Mouse (Mus musculus): ENCODE results near the gene Gprc5a. TPM values are rescaled to one million over a fixed set of nuclear protein-coding genes. Genes with fewer than 3 reads are reported as not detected.
A peak's percentile ranks its signal among the peaks of the same experiment; 100 is the strongest.

Gene Gprc5a
- polyA plus RNA-seq (2011; ENCODE audit: insufficient read depth, insufficient read length, low read depth, missing spikeins): 46.0 and 48.4 TPM in 2 replicates

DNA sequence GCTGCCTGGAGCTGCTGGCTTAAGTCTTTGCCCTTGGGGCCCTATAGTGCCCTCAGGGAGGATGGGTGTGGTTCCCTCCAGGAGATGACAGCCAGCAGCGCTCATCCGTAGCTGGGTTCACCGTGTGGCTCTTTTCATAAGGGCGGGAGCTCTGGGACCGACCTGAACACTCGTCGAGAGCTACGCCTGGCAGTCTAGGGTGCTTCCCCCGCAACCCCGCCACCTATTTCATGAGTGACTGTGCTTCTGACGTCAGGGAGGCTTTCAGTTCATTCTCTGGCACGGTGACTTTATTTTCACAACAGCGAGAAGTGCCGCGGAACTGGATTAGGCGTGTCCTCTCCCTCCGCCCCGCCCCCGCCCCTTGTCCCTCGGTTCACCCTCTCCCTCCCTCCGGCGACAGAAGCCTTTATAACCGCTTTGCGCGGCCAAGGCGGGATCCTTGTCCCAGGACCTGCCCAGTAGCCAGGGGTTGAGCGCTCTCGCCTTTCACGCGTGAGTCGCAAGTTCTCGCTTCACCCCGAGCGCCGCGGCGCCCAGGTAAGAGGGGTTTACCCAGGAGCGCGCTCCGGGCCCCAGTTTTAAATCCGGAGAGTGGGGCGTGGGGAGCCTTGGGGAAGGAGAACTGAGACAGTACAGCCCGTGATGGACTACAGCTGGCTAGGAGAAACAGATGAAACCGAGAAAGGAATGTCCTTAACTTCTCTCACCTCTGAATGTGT is at the start of gene Gprc5a:
Gene Gprc5a (plus strand): TSS at position 416 of the 722 bp plus-strand sequence.
- no peaks in the 10 kb centered on the region for H3K9me3 ChIP-seq (replicated peaks; ENCODE audit: control insufficient read depth, insufficient read depth, low read length, poor library complexity, severe bottlenecking)
- peak within 1 kb of the TSS; percentile 74 for H3K4me3 ChIP-seq (ENCODE audit: low read depth, low read length)
- peak within 1 kb of the TSS; percentile 58 for H3K9ac ChIP-seq (ENCODE audit: low read depth, poor library complexity, severe bottlenecking)
- H3K27ac ChIP-seq (ENCODE audit: insufficient read depth, low read length): peak within 1 kb of the TSS; percentile 48
- no peak for TF ChIP-seq CTCF (IDR thresholded peaks at IDR 0.05; ENCODE audit: low read depth, low read length)
- peak; percentile 63 for TF ChIP-seq EP300 (IDR thresholded peaks at IDR 0.05; ENCODE audit: insufficient read depth, low read depth, low read length)
- TF ChIP-seq POLR2A (IDR thresholded peaks at IDR 0.05; ENCODE audit: insufficient read depth, low read length): no peak
- no peaks in the 10 kb centered on the region for H3K36me3 ChIP-seq (ENCODE audit: control insufficient read depth, insufficient read depth, low read length, poor library complexity, severe bottlenecking)
- peaks cover 4% of the 10 kb centered on the region for H3K4me1 ChIP-seq (ENCODE audit: control insufficient read depth, insufficient read depth, low read length)
- H3K27me3 ChIP-seq (ENCODE audit: control insufficient read depth, insufficient read depth, low read length, poor library complexity, severe bottlenecking): no peaks in the 10 kb centered on the region

DNA sequence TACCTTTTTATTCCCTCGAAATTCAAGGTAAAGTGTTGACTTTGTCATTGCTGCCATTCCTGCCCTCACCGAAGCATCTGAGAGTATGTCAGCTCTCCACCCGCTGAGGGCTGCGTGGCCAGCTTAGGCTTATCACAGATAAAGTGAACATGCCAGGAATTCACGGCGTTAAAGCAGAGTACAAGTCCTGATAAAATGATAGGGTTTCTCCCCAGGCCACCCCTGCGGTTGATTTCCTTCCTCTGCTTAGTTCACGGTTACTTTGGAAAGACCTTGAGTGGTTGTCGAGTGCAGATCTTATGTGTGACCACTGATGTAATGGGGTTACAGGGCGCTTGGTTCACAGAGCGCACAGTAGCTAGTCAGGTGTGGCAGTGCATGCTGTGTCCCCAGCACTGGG is 48.2 kb upstream of the Gprc5a start:
- Histone ChIP-seq H3K27ac (ENCODE audit: insufficient read depth, low read length) (no peak overlapping the region), H3K4me1 (ENCODE audit: control insufficient read depth, insufficient read depth, low read length) (no peaks in the 10 kb centered on the region), H3K27me3 (ENCODE audit: control insufficient read depth, insufficient read depth, low read length, poor library complexity, severe bottlenecking) (no peaks in the 10 kb centered on the region), H3K9ac (ENCODE audit: low read depth, poor library complexity, severe bottlenecking) (no peak overlapping the region), H3K36me3 (ENCODE audit: control insufficient read depth, insufficient read depth, low read length, poor library complexity, severe bottlenecking) (peaks cover 73% of the 10 kb centered on the region), H3K9me3 (replicated peaks; ENCODE audit: control insufficient read depth, insufficient read depth, low read length, poor library complexity, severe bottlenecking) (no peaks in the 10 kb centered on the region), H3K4me3 (ENCODE audit: low read depth, low read length) (no peak overlapping the region)
- TF ChIP-seq CTCF (IDR thresholded peaks at IDR 0.05; ENCODE audit: low read depth, low read length): no peak
- TF ChIP-seq EP300 (IDR thresholded peaks at IDR 0.05; ENCODE audit: insufficient read depth, low read depth, low read length): no peak
- TF ChIP-seq POLR2A (IDR thresholded peaks at IDR 0.05; ENCODE audit: insufficient read depth, low read length): no peak

DNA sequence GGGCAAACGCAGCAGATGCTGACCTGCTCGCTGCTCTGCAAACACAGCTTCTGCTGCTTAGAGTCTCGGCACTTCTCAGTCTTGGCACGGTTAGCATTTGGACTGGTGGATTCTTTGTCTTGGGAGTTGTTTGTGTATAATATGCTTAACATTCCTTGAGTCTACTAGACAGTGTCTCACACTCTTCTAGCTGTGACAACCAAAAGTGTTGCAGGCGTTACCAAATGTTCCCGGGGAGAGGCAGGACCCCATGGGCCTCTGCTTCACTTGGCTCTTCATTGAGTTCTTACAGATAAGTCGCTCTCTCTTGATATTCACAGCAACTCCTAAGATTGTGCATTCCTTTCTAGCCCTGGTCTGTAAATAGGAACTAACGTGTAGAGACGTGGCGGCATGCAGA is 45.9 kb upstream of the Gprc5a start:
- no peaks in the 10 kb centered on the region for H3K4me1 ChIP-seq (ENCODE audit: control insufficient read depth, insufficient read depth, low read length)
- no peak overlapping the region for H3K9ac ChIP-seq (ENCODE audit: low read depth, poor library complexity, severe bottlenecking)
- H3K27ac ChIP-seq (ENCODE audit: insufficient read depth, low read length): no peak overlapping the region
- H3K27me3 ChIP-seq (ENCODE audit: control insufficient read depth, insufficient read depth, low read length, poor library complexity, severe bottlenecking): no peaks in the 10 kb centered on the region
- H3K4me3 ChIP-seq (ENCODE audit: low read depth, low read length): no peak overlapping the region
- peaks cover 76% of the 10 kb centered on the region for H3K36me3 ChIP-seq (ENCODE audit: control insufficient read depth, insufficient read depth, low read length, poor library complexity, severe bottlenecking)
- no peak for TF ChIP-seq EP300 (IDR thresholded peaks at IDR 0.05; ENCODE audit: insufficient read depth, low read depth, low read length)
- TF ChIP-seq POLR2A (IDR thresholded peaks at IDR 0.05; ENCODE audit: insufficient read depth, low read length): no peak
- TF ChIP-seq CTCF (IDR thresholded peaks at IDR 0.05; ENCODE audit: low read depth, low read length): no peak
- H3K9me3 ChIP-seq (replicated peaks; ENCODE audit: control insufficient read depth, insufficient read depth, low read length, poor library complexity, severe bottlenecking): no peaks in the 10 kb centered on the region

- no peak for TF ChIP-seq EP300 (IDR thresholded peaks at IDR 0.05; ENCODE audit: insufficient read depth, low read depth, low read length)
- TF ChIP-seq CTCF (IDR thresholded peaks at IDR 0.05; ENCODE audit: low read depth, low read length): no peak
- no peak for TF ChIP-seq POLR2A (IDR thresholded peaks at IDR 0.05; ENCODE audit: insufficient read depth, low read length)
- no peak overlapping the region for H3K4me3 ChIP-seq (ENCODE audit: low read depth, low read length)
- H3K4me1 ChIP-seq (ENCODE audit: control insufficient read depth, insufficient read depth, low read length): no peaks in the 10 kb centered on the region
- no peaks in the 10 kb centered on the region for H3K9me3 ChIP-seq (replicated peaks; ENCODE audit: control insufficient read depth, insufficient read depth, low read length, poor library complexity, severe bottlenecking)
- no peaks in the 10 kb centered on the region for H3K27me3 ChIP-seq (ENCODE audit: control insufficient read depth, insufficient read depth, low read length, poor library complexity, severe bottlenecking)
- H3K9ac ChIP-seq (ENCODE audit: low read depth, poor library complexity, severe bottlenecking): no peak overlapping the region
- no peak overlapping the region for H3K27ac ChIP-seq (ENCODE audit: insufficient read depth, low read length)
- H3K36me3 ChIP-seq (ENCODE audit: control insufficient read depth, insufficient read depth, low read length, poor library complexity, severe bottlenecking): peaks cover 56% of the 10 kb centered on the region
Measured at GRCm38 (mm10) chr6:135021633-135022032, 43.8 kb upstream of the Gprc5a start.

- no peak overlapping the region for H3K9ac ChIP-seq (ENCODE audit: low read depth, poor library complexity, severe bottlenecking)
- H3K27me3 ChIP-seq (ENCODE audit: control insufficient read depth, insufficient read depth, low read length, poor library complexity, severe bottlenecking): no peaks in the 10 kb centered on the region
- no peak overlapping the region for H3K27ac ChIP-seq (ENCODE audit: insufficient read depth, low read length)
- H3K4me3 ChIP-seq (ENCODE audit: low read depth, low read length): no peak overlapping the region
- H3K36me3 ChIP-seq (ENCODE audit: control insufficient read depth, insufficient read depth, low read length, poor library complexity, severe bottlenecking): peaks cover 41% of the 10 kb centered on the region
- no peaks in the 10 kb centered on the region for H3K4me1 ChIP-seq (ENCODE audit: control insufficient read depth, insufficient read depth, low read length)
- TF ChIP-seq CTCF (IDR thresholded peaks at IDR 0.05; ENCODE audit: low read depth, low read length) (no peak), EP300 (IDR thresholded peaks at IDR 0.05; ENCODE audit: insufficient read depth, low read depth, low read length) (no peak), POLR2A (IDR thresholded peaks at IDR 0.05; ENCODE audit: insufficient read depth, low read length) (no peak)
- no peaks in the 10 kb centered on the region for H3K9me3 ChIP-seq (replicated peaks; ENCODE audit: control insufficient read depth, insufficient read depth, low read length, poor library complexity, severe bottlenecking)
Measured at GRCm38 (mm10) chr6:135023379-135023778, 42.1 kb upstream of the Gprc5a start.

DNA sequence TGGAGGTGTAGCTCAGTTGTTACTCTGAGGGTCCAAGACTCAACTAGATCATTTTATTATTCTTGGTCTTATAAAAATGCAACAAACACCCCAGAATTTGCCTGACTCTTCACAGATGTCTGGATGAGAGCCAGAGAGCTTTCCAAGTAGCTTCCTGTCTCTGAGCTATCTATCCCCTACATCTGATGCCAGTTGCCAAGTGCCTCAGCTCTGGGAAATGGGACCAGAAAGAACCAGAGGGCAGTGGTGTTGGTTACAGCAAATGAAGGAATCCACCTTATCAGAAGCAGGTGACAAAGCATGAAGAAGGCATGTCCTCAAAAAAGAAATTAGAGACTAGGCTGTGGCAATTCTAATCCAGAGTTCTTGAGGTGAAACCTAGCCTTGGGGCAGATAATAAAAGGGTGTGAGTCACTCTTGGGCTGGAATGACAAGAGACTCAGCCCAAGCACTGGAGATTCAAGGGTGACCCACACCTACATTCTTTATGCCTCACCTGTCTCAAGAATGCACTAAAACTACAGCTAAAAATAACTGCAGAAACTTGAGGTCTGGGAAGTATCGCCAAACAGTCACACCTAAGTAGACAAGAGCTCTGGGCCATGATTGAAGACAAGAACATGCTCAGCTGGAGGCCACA is 40.5 kb upstream of the Gprc5a start:
- H3K9me3 ChIP-seq (replicated peaks; ENCODE audit: control insufficient read depth, insufficient read depth, low read length, poor library complexity, severe bottlenecking): no peaks in the 10 kb centered on the region
- no peak overlapping the region for H3K9ac ChIP-seq (ENCODE audit: low read depth, poor library complexity, severe bottlenecking)
- H3K27me3 ChIP-seq (ENCODE audit: control insufficient read depth, insufficient read depth, low read length, poor library complexity, severe bottlenecking): no peaks in the 10 kb centered on the region
- TF ChIP-seq CTCF (IDR thresholded peaks at IDR 0.05; ENCODE audit: low read depth, low read length) (no peak), EP300 (IDR thresholded peaks at IDR 0.05; ENCODE audit: insufficient read depth, low read depth, low read length) (no peak), POLR2A (IDR thresholded peaks at IDR 0.05; ENCODE audit: insufficient read depth, low read length) (no peak)
- H3K4me1 ChIP-seq (ENCODE audit: control insufficient read depth, insufficient read depth, low read length): no peaks in the 10 kb centered on the region
- H3K4me3 ChIP-seq (ENCODE audit: low read depth, low read length): no peak overlapping the region
- H3K27ac ChIP-seq (ENCODE audit: insufficient read depth, low read length): no peak overlapping the region
- H3K36me3 ChIP-seq (ENCODE audit: control insufficient read depth, insufficient read depth, low read length, poor library complexity, severe bottlenecking): peaks cover 27% of the 10 kb centered on the region
